Mouse (Mus musculus) spleen, adult 10 weeks (tissue): ENCODE results near the gene Ivns1abp. TPM values are rescaled to one million over a fixed set of nuclear protein-coding genes. Genes with fewer than 3 reads are reported as not detected.

ENCODE experiments used
- polyA plus RNA-seq: library from polyadenylated mRNA; stranded (reverse); fragments of 350-450 nt; fragmentation: Illumina TruSeq; extraction: RNeasy Lipid Tissue Mini Kit (QIAGEN cat#74804); gene quantifications from one replicate; pipeline ENCODE4 v1.2.3, GENCODE M21; 2015; ENCODE audit warnings: low replicate concordance; ENCODE audit not compliant: insufficient read depth

Gene Ivns1abp
- 451 TPM for polyA plus RNA-seq

GRCm38 (mm10) chr1:151344283-151345108, at the start of gene Ivns1abp:
TSS of gene Ivns1abp (plus strand) at chr1:151344477.

Other genes starting within 250 kb of the Ivns1abp start
- gene Gm47985, start 161.9 kb upstream of the Ivns1abp start, polyA plus RNA-seq: not detected
- gene Gm8947, start 152.1 kb upstream of the Ivns1abp start, polyA plus RNA-seq: not detected
- gene Gm47995, start 146.0 kb upstream of the Ivns1abp start, polyA plus RNA-seq: not detected
- gene 3110040M04Rik, start 140.4 kb upstream of the Ivns1abp start, polyA plus RNA-seq: not detected
- not detected for gene Gm47996, start 134.3 kb upstream of the Ivns1abp start, polyA plus RNA-seq
- 37.3 TPM for gene Swt1, start 84.0 kb downstream of the Ivns1abp start, polyA plus RNA-seq
- 56.7 TPM for gene Trmt1l, start 84.1 kb downstream of the Ivns1abp start, polyA plus RNA-seq
- gene Rnf2, start 156.5 kb downstream of the Ivns1abp start, polyA plus RNA-seq: 83.5 TPM
- gene Fam129a, start 226.7 kb downstream of the Ivns1abp start, polyA plus RNA-seq: 29.8 TPM